Mouse (Mus musculus) stomach, postnatal 0 days (tissue): ENCODE data around the gene Nom1. TPM values are rescaled to one million over a fixed set of nuclear protein-coding genes. Genes with fewer than 3 reads are reported as not detected.

Experiments used
- ATAC-seq: fragments of 200-750 bp; cut with Nextera tagmentation; 2 replicates; pipeline ENCODE4 v1.8.0; 2017; ENCODE audit not compliant: low FRiP score, low TSS enrichment
- DNase-seq: peaks from one replicate; pipeline ENCODE4 v3.0.0-alpha.2; 2016; ENCODE audit warnings: low spot score
- H3K27ac ChIP-seq: fragments of 300-500 bp; sonication (generic); replicated peaks from 2 replicates; pipeline ENCODE4 v1.5.1; 2014; ENCODE audit warnings: mild to moderate bottlenecking, control low read depth
- H3K27me3 ChIP-seq: fragments of 300-500 bp; sonication (generic); 2 replicates; pipeline ENCODE4 v1.6.1; 2014; ENCODE audit warnings: low read length; ENCODE audit not compliant: control insufficient read depth, insufficient read depth
- H3K36me3 ChIP-seq: fragments of 300-500 bp; sonication (generic); 2 replicates; pipeline ENCODE4 v1.6.1; 2014; ENCODE audit warnings: low read length, mixed read lengths; ENCODE audit not compliant: control insufficient read depth, insufficient read depth
- H3K4me1 ChIP-seq: fragments of 300-500 bp; sonication (generic); replicated peaks from 2 replicates; pipeline ENCODE4 v1.6.1; 2014; ENCODE audit warnings: antibody characterized with exemption; ENCODE audit not compliant: control insufficient read depth, insufficient read depth
- H3K4me2 ChIP-seq: fragments of 300-500 bp; sonication (generic); replicated peaks from 2 replicates; pipeline ENCODE4 v1.6.1; 2014; ENCODE audit warnings: low read depth, mild to moderate bottlenecking, control low read depth, moderate library complexity
- H3K4me3 ChIP-seq: fragments of 300-500 bp; sonication (generic); 2 replicates; pipeline ENCODE4 v1.5.1; 2014; ENCODE audit warnings: low read depth, low read length, control low read depth
- H3K9ac ChIP-seq: fragments of 300-500 bp; sonication (generic); 2 replicates; pipeline ENCODE4 v1.6.1; 2014; ENCODE audit warnings: mild to moderate bottlenecking, low read length, control low read depth, mixed read lengths
- H3K9me3 ChIP-seq: fragments of 300-500 bp; sonication (generic); 2 replicates; pipeline ENCODE4 v1.6.1; 2016; ENCODE audit warnings: low read length; ENCODE audit not compliant: control insufficient read depth
- CTCF ChIP-seq: IDR thresholded peaks from 2 replicates; pipeline ENCODE4 v1.5.1; 2016; ENCODE audit warnings: antibody characterized with exemption, low read depth, mild to moderate bottlenecking, moderate library complexity
- EP300 ChIP-seq: optimal IDR thresholded peaks from 2 replicates; pipeline ENCODE3; 2016; ENCODE audit warnings: antibody characterized with exemption
- WGBS: fragments of 180-500 bp; shearing (Covaris S2); extraction: QIAGEN DNeasy Blood & Tissue Kit; methylation state at CpG from one replicate; pipeline ENCODE4 v1.1.7; 2014; 5-methylcytosine and 5-hydroxymethylcytosine counted together
- polyA plus RNA-seq: library from polyadenylated mRNA; unstranded; fragments of >200 nt; fragmentation: Nextera tagmentation; extraction: Ambion mirVana; gene quantifications from 2 replicates; pipeline ENCODE4 v1.2.1, GENCODE M21; 2015

Gene Nom1
- polyA plus RNA-seq, 1 experiment from 2014 or later = 16.4 TPM

- Histone ChIP-seq H3K9me3 (no peaks in the 10 kb centered on the region), H3K27ac (no peak overlapping the region), H3K4me1 (no peaks in the 10 kb centered on the region), H3K9ac (no peak overlapping the region), H3K36me3 (no peaks in the 10 kb centered on the region), H3K4me2 (peak overlapping the region; percentile 39), H3K4me3 (peak overlapping the region; percentile 18; the same call in 1 of the 2 replicates), H3K27me3 (peaks cover 11% of the 10 kb centered on the region; the same call in 1 of the 2 replicates)
- WGBS = 15% methylated on average over 35 of the region's 35 CpGs
- no peak for DNase-seq
- no peak for TF ChIP-seq CTCF
- TF ChIP-seq EP300 = no peak
- no peak for ATAC-seq
These were observed 39.2 kb downstream of the Nom1 start for GRCm38 (mm10) chr5:29473551-29474245.

- H3K36me3 ChIP-seq = no peaks in the 10 kb centered on the region
- no peak for TF ChIP-seq EP300
- TF ChIP-seq CTCF = no peak
- H3K4me2 ChIP-seq = peak overlapping the region; percentile 39
- DNase-seq = no peak
- H3K9me3 ChIP-seq = no peaks in the 10 kb centered on the region
- peak overlapping the region; percentile 18; the same call in 1 of the 2 replicates for H3K4me3 ChIP-seq
- H3K27ac ChIP-seq = no peak overlapping the region
- no peaks in the 10 kb centered on the region for H3K4me1 ChIP-seq
- no peak overlapping the region for H3K9ac ChIP-seq
- WGBS = 17% methylated on average over 35 of the region's 35 CpGs
- no peak for ATAC-seq
- peaks cover 11% of the 10 kb centered on the region; the same call in 1 of the 2 replicates for H3K27me3 ChIP-seq
These were observed 39.9 kb downstream of the Nom1 start for GRCm38 (mm10) chr5:29474246-29474960.

- 19% methylated on average over 10 of the region's 10 CpGs for WGBS
- Histone ChIP-seq H3K4me2 (peak overlapping the region; percentile 36), H3K9ac (no peak overlapping the region), H3K9me3 (no peaks in the 10 kb centered on the region), H3K4me1 (no peaks in the 10 kb centered on the region), H3K27me3 (peaks cover 11% of the 10 kb centered on the region; the same call in 1 of the 2 replicates), H3K4me3 (0 out of 2 replicates have a peak overlapping the region, but pooled peaks have one; percentile 2), H3K27ac (no peak overlapping the region), H3K36me3 (no peaks in the 10 kb centered on the region)
- ATAC-seq (no peak), DNase-seq (no peak)
- TF ChIP-seq EP300 (no peak), CTCF (no peak)
These were observed 40.6 kb downstream of the Nom1 start for GRCm38 (mm10) chr5:29475041-29475440.

- ATAC-seq (no peak), DNase-seq (no peak)
- no peaks in the 10 kb centered on the region for H3K36me3 ChIP-seq
- H3K4me2 ChIP-seq = no peak overlapping the region
- peaks cover 11% of the 10 kb centered on the region; the same call in 1 of the 2 replicates for H3K27me3 ChIP-seq
- no peaks in the 10 kb centered on the region for H3K4me1 ChIP-seq
- TF ChIP-seq EP300 (no peak), CTCF (no peak)
- H3K4me3 ChIP-seq = no peak overlapping the region
- no peak overlapping the region for H3K27ac ChIP-seq
- no peak overlapping the region for H3K9ac ChIP-seq
- no peaks in the 10 kb centered on the region for H3K9me3 ChIP-seq
- WGBS = 22% methylated on average over 5 of the region's 5 CpGs
These were observed 41.1 kb downstream of the Nom1 start for GRCm38 (mm10) chr5:29475556-29475955.

GRCm38 (mm10) chr5:29476021-29476420, 41.6 kb downstream of the Nom1 start:
- TF ChIP-seq EP300 (no peak), CTCF (no peak)
- DNase-seq = no peak
- Histone ChIP-seq H3K4me2 (no peak overlapping the region), H3K27ac (no peak overlapping the region), H3K27me3 (peaks cover 8% of the 10 kb centered on the region; the same call in 1 of the 2 replicates), H3K36me3 (no peaks in the 10 kb centered on the region), H3K9me3 (no peaks in the 10 kb centered on the region), H3K9ac (no peak overlapping the region), H3K4me1 (no peaks in the 10 kb centered on the region), H3K4me3 (no peak overlapping the region)
- ATAC-seq = no peak
- 7% methylated on average over 1 of the region's 1 CpGs for WGBS
